Mouse (Mus musculus) CH12.LX (cell line): ENCODE results near the gene Clasrp. TPM values are rescaled to one million over a fixed set of nuclear protein-coding genes. Genes with fewer than 3 reads are reported as not detected.

Experiments
- DNase-seq: peaks from one replicate; pipeline ENCODE4 v3.0.0-alpha.2; 2013; ENCODE audit errors: extremely low read depth
- H3K27ac ChIP-seq: 2 replicates; pipeline ENCODE4 v1.5.1; 2012; ENCODE audit warnings: low read depth, mild to moderate bottlenecking, control low read depth, moderate library complexity; ENCODE audit not compliant: insufficient read depth
- H3K27me3 ChIP-seq: replicated peaks from 2 replicates; pipeline ENCODE3; 2012; ENCODE audit warnings: inconsistent platforms
- H3K36me3 ChIP-seq, 2 experiments: replicated peaks in 1 of 2; 2 replicates each; pipeline versions ENCODE3 to v1.6.1; 2012; ENCODE audit warnings: inconsistent platforms in 1 of 2, low read length in 1 of 2, mild to moderate bottlenecking in 1 of 2, mixed read lengths in 1 of 2, moderate library complexity in 1 of 2; ENCODE audit not compliant: control insufficient read depth in 1 of 2, insufficient read depth in 1 of 2
- H3K4me1 ChIP-seq, 2 experiments: 2 replicates each; pipeline ENCODE4 v1.6.1; 2012; ENCODE audit warnings: inconsistent platforms in 1 of 2, moderate library complexity in 1 of 2; ENCODE audit not compliant: insufficient read depth in 2 of 2, control insufficient read depth in 1 of 2
- H3K4me2 ChIP-seq: 2 replicates; pipeline ENCODE4 v1.6.1; 2012; ENCODE audit warnings: low read depth, mild to moderate bottlenecking, control low read depth; ENCODE audit not compliant: poor library complexity, insufficient read depth, severe bottlenecking
- H3K4me3 ChIP-seq, 3 experiments: fragments of 150-350 bp in 1 of 3; sonication (generic) in 1 of 3; replicated peaks in 1 of 3; 2 replicates each; pipeline versions ENCODE3 to v1.5.1; 2011 to 2012; ENCODE audit warnings: low read depth in 2 of 3, low read length in 2 of 3, mild to moderate bottlenecking in 2 of 3, moderate library complexity in 2 of 3, control low read depth in 1 of 3, improper control_type of control experiment in 1 of 3, inconsistent platforms in 1 of 3, mixed read lengths in 1 of 3; ENCODE audit not compliant: poor library complexity in 1 of 3
- H3K79me2 ChIP-seq: replicated peaks from 2 replicates; pipeline ENCODE4 v1.6.1; 2012; ENCODE audit warnings: mild to moderate bottlenecking, moderate library complexity; ENCODE audit not compliant: control insufficient read depth, poor library complexity, insufficient read depth, severe bottlenecking; ENCODE audit errors: extremely low read depth
- H3K9ac ChIP-seq: 2 replicates; pipeline ENCODE4 v1.6.1; 2012; ENCODE audit warnings: low read depth, mild to moderate bottlenecking, control low read depth, moderate library complexity; ENCODE audit not compliant: insufficient read depth
- H3K9me3 ChIP-seq: replicated peaks from 2 replicates; pipeline ENCODE3; 2012; ENCODE audit warnings: low read length, inconsistent platforms, mixed read lengths
- CHD2 ChIP-seq: IDR thresholded peaks from 2 replicates; pipeline ENCODE4 v1.6.1; 2011; ENCODE audit warnings: low read length, improper control_type of control experiment
- E2F4 ChIP-seq: IDR thresholded peaks from 2 replicates; pipeline ENCODE4 v1.6.1; 2011; ENCODE audit warnings: low read depth, low read length, improper control_type of control experiment; ENCODE audit not compliant: insufficient replicate concordance
- ELF1 ChIP-seq: IDR thresholded peaks from 2 replicates; pipeline ENCODE4 v1.6.1; 2014; ENCODE audit warnings: low read depth, mild to moderate bottlenecking, inconsistent platforms, low read length, improper control_type of control experiment
- ETS1 ChIP-seq: conservative IDR thresholded peaks from 2 replicates; pipeline ENCODE4 v1.6.1; 2012; ENCODE audit warnings: low read depth, mild to moderate bottlenecking, inconsistent platforms, low read length, improper control_type of control experiment, moderate library complexity
- IRF4 ChIP-seq: IDR thresholded peaks from 2 replicates; pipeline ENCODE4 v1.6.1; 2014; ENCODE audit warnings: low read depth, mild to moderate bottlenecking, inconsistent platforms, low read length, improper control_type of control experiment
- JUN ChIP-seq: IDR thresholded peaks from 2 replicates; pipeline ENCODE4 v1.6.1; 2011; ENCODE audit warnings: low read depth, mild to moderate bottlenecking, low read length, improper control_type of control experiment, moderate library complexity; ENCODE audit not compliant: insufficient read depth
- KAT2A ChIP-seq: IDR thresholded peaks from 2 replicates; pipeline ENCODE4 v1.6.1; 2012; ENCODE audit warnings: low read length, improper control_type of control experiment, inconsistent platforms; ENCODE audit not compliant: insufficient replicate concordance
- MXI1 ChIP-seq: IDR thresholded peaks from 2 replicates; pipeline ENCODE4 v1.6.1; 2011; ENCODE audit warnings: mild to moderate bottlenecking, low read depth, low read length, improper control_type of control experiment
- MYC ChIP-seq: IDR thresholded peaks from 2 replicates; pipeline ENCODE4 v1.6.1; 2011; ENCODE audit warnings: low read depth, mild to moderate bottlenecking, improper control_type of control experiment, low read length
- NELFE ChIP-seq: IDR thresholded peaks from 2 replicates; pipeline ENCODE4 v1.6.1; 2011; ENCODE audit warnings: low read depth, low read length, improper control_type of control experiment
- UBTF ChIP-seq: IDR thresholded peaks from 2 replicates; pipeline ENCODE4 v1.6.1; 2012; ENCODE audit warnings: low read depth, mild to moderate bottlenecking, inconsistent platforms, low read length, improper control_type of control experiment, moderate library complexity
- ZC3H11A ChIP-seq: IDR thresholded peaks from 2 replicates; pipeline ENCODE4 v1.6.1; 2012; ENCODE audit warnings: low read depth, mild to moderate bottlenecking, inconsistent platforms, low read length, improper control_type of control experiment
- ZNF384 ChIP-seq: IDR thresholded peaks from 2 replicates; pipeline ENCODE4 v1.6.1; 2012; ENCODE audit warnings: low read depth, low read length, improper control_type of control experiment, inconsistent platforms
- dilution Hi-C: fragments of 300-500 bp; cut with MboI; formaldehyde crosslinking; loops from 2 replicates; pipeline ENCODE4 v1.14.3; 2020; ENCODE audit warnings: low sequenced_read_pairs; ENCODE audit not compliant: extremely low pct_unique_long_range_greater_than_20kb, extremely low pct_ligation_motif_present
- in situ Hi-C: fragments of 300-500 bp; cut with MboI; formaldehyde crosslinking; loops from 3 replicates; pipeline ENCODE4 v1.14.3; 2019; ENCODE audit warnings: low sequenced_read_pairs, low pct_ligation_motif_present, low pct_unique_long_range_greater_than_20kb, mixed read lengths
- polyA plus RNA-seq: library from polyadenylated mRNA; unstranded; fragments of >175 nt; gene quantifications from 2 replicates; pipeline ENCODE4 v1.2.1, GENCODE M21; 2012; ENCODE audit warnings: low read depth; ENCODE audit not compliant: insufficient read length
- total RNA-seq, 2 experiments: library from RNA; depleted of rRNA; stranded (reverse); fragments of 300-350 nt in 1 of 2; fragments of >200 nt in 1 of 2; gene quantifications; 2 replicates each; pipeline ENCODE4 v1.2.3; 2012 to 2014

Gene Clasrp
- total and polyA plus RNA-seq, 3 experiments, result 14.5 to 59.4 (median 45.4) TPM

GRCm38 (mm10) chr7:19651063-19651786 lies 46.9 kb upstream of the Clasrp start:
- DNase-seq, result no peak
- dilution Hi-C loops (no loop called here), in situ Hi-C loops (no loop called here)
- no peak overlapping the region for H3K4me2 ChIP-seq
- no peak for TF ChIP-seq MXI1
- no peak for TF ChIP-seq NELFE
- TF ChIP-seq ZC3H11A, result no peak
- no peak for TF ChIP-seq CHD2
- no peak for TF ChIP-seq MYC
- no peak for TF ChIP-seq IRF4
- TF ChIP-seq E2F4, result no peak
- no peak for TF ChIP-seq ZNF384
- no peak for TF ChIP-seq ETS1
- no peaks in the 10 kb centered on the region for H3K9me3 ChIP-seq
- H3K27me3 ChIP-seq, result no peaks in the 10 kb centered on the region
- no peak overlapping the region for H3K4me3 ChIP-seq
- peaks cover 3% of the 10 kb centered on the region; the same call in 1 of the 2 replicates for H3K79me2 ChIP-seq
- no peak overlapping the region for H3K9ac ChIP-seq
- H3K36me3 ChIP-seq, result peaks cover 66 to 88% of the 10 kb centered on the region in 2 experiments
- H3K4me1 ChIP-seq, result peaks cover 0 to 8% of the 10 kb centered on the region in 2 experiments; a peak in 2 of 4 replicates
- H3K27ac ChIP-seq, result no peak overlapping the region

DNA sequence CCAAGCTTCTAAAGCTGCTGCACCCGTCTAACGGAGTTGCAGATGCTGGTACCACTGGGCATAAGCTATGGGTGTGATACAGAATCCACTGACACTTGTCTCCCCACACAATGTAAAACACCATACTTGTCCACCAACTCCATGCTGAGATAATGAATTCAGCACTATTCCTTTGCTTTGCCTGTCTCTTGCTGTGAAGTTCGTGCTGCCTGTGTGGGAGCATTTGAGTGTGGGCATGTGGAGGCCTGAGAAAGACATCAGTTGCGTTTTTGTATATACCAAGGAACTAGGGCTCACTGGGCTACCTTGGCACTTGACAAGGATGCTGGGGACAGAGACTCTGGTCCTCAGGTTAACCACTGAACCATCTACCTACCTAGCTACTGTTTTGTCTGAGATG lies 36.9 kb upstream of the Clasrp start:
- no peaks in the 10 kb centered on the region for H3K9me3 ChIP-seq
- no peaks in the 10 kb centered on the region for H3K27me3 ChIP-seq
- H3K4me1 ChIP-seq, result peaks cover 0 to 17% of the 10 kb centered on the region in 2 experiments; a peak in 2 of 4 replicates
- H3K4me2 ChIP-seq, result no peak overlapping the region
- H3K27ac ChIP-seq, result no peak overlapping the region
- in situ Hi-C loops (no loop called here), dilution Hi-C loops (no loop called here)
- TF ChIP-seq JUN (no peak), UBTF (no peak), KAT2A (no peak), ELF1 (no peak)
- H3K9ac ChIP-seq, result no peak overlapping the region
- no peak for DNase-seq
- H3K36me3 ChIP-seq, result peaks cover 83 to 88% of the 10 kb centered on the region in 2 experiments
- H3K79me2 ChIP-seq, result no peaks in the 10 kb centered on the region
- H3K4me3 ChIP-seq, result no peak overlapping the region
